Comparison of ENCODE assay signal across 10 mouse cellular contexts in the genomic region with DNA sequence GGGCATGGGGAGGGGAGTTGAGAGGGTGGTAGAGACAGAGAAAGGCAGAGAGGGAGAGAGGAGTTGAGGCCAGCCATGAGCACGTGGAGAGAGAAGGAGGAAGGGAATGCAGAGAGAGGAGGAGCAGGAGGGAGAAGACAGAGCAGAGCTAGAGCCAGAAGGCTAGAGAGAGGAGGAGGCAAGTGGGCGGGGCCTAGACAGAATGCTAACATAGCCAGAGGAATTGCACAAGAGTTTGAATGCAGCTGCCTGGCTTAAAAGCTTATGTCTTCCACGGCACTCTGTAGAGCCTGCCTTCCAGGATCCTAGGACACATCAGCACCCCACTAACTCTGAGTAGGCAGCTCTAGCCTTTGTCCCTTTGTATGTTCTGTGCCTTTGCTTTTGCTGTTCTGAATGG. TPM values are rescaled to one million over a fixed set of nuclear protein-coding genes. Genes with fewer than 3 reads are reported as not detected.
A peak's percentile ranks its signal among the peaks of the same experiment; 100 is the strongest.
DNase-seq lines count a peak whose midpoint lies in the region; ATAC-seq lines count a peak whose summit lies in the region.
"Had no signal": no experiment of that assay in that cellular context is flagged by ENCODE, and none has a peak within 500 bp of the region (broad histone marks: within the 10 kb centered on the region; RNA-seq: fewer than 3 reads in every experiment).

No protein-coding gene starts in this region.

- no peak overlapping the region for H3K4me2 ChIP-seq in forebrain, embryonic 15.5 days (replicated peaks)
- no peak overlapping the region for H3K4me2 ChIP-seq in forebrain, embryonic 11.5 days (ENCODE audit: low read depth, low read length, severe bottlenecking)
- H3K4me2 ChIP-seq in liver, embryonic 13.5 days = no peak overlapping the region

- WGBS in forebrain, embryonic 15.5 days = 48% methylated on average over 3 of the region's 3 CpGs
- WGBS in forebrain, embryonic 11.5 days = 57% methylated on average over 3 of the region's 3 CpGs
- 25% methylated on average over 3 of the region's 3 CpGs for WGBS in liver, embryonic 13.5 days (ENCODE audit: insufficient replicate concordance)

- no peaks in the 10 kb centered on the region for H3K27me3 ChIP-seq in forebrain, embryonic 15.5 days
- H3K27me3 ChIP-seq in forebrain, embryonic 11.5 days (ENCODE audit: control insufficient read depth, insufficient read depth, low read length) = no peaks in the 10 kb centered on the region
- H3K27me3 ChIP-seq in liver, embryonic 13.5 days = no peaks in the 10 kb centered on the region
- H3K27me3 ChIP-seq: CH12.LX had no signal

- H3K4me1 ChIP-seq in forebrain, embryonic 15.5 days = no peaks in the 10 kb centered on the region
- H3K4me1 ChIP-seq in forebrain, embryonic 11.5 days (replicated peaks; ENCODE audit: control insufficient read depth, insufficient read depth, low read length) = no peaks in the 10 kb centered on the region
- H3K4me1 ChIP-seq in liver, embryonic 13.5 days (replicated peaks) = peaks cover 10% of the 10 kb centered on the region; the same call in 1 of the 2 replicates

- no peak overlapping the region for H3K4me3 ChIP-seq in forebrain, embryonic 15.5 days
- no peak overlapping the region for H3K4me3 ChIP-seq in forebrain, embryonic 11.5 days (ENCODE audit: low read depth, low read length)
- H3K4me3 ChIP-seq in liver, embryonic 13.5 days (replicated peaks) = no peak overlapping the region

- intact Hi-C loops in heart, postnatal 25 days (cut with DNase I) = no loop called here

- peaks cover 23% of the 10 kb centered on the region for H3K36me3 ChIP-seq in forebrain, embryonic 15.5 days
- H3K36me3 ChIP-seq in forebrain, embryonic 11.5 days (ENCODE audit: control insufficient read depth, insufficient read depth, low read length) = no peaks in the 10 kb centered on the region; the same call in 1 of the 2 replicates
- H3K36me3 ChIP-seq in liver, embryonic 13.5 days = peaks cover 52% of the 10 kb centered on the region

- no peaks in the 10 kb centered on the region for H3K9me3 ChIP-seq in forebrain, embryonic 15.5 days
- no peaks in the 10 kb centered on the region for H3K9me3 ChIP-seq in forebrain, embryonic 11.5 days (ENCODE audit: control insufficient read depth, low read length)
- H3K9me3 ChIP-seq in liver, embryonic 13.5 days (replicated peaks) = no peaks in the 10 kb centered on the region

- no peak overlapping the region for H3K27ac ChIP-seq in forebrain, embryonic 15.5 days (replicated peaks)
- H3K27ac ChIP-seq in forebrain, embryonic 11.5 days (ENCODE audit: low read depth, low read length) = no peak overlapping the region
- no peak overlapping the region for H3K27ac ChIP-seq in liver, embryonic 13.5 days
- H3K27ac ChIP-seq: macrophage had no signal

- H3K9ac ChIP-seq in forebrain, embryonic 15.5 days (replicated peaks) = no peak overlapping the region
- H3K9ac ChIP-seq in forebrain, embryonic 11.5 days (ENCODE audit: low read length) = no peak overlapping the region
- H3K9ac ChIP-seq in liver, embryonic 13.5 days = no peak overlapping the region

- no peak for DNase-seq in forebrain, embryonic 11.5 days (ENCODE audit: low spot score)
- peak; percentile 72 for DNase-seq in 3T3-L1 (ENCODE audit: low read depth, low spot score)
- peak; percentile 10 for DNase-seq in heart, postnatal 25 days (ENCODE audit: low spot score)
- no peak for DNase-seq in liver, embryonic 13.5 days
- DNase-seq in right cerebral cortex, postnatal 36 days (ENCODE audit: low spot score in 2 of 2) = peak; percentile 16 to 38
- no peak for DNase-seq in cerebellum, postnatal 36 days

- ATAC-seq in forebrain, embryonic 15.5 days (replicated peaks) = peak; percentile 67; the same call in 1 of the 2 replicates
- ATAC-seq in forebrain, embryonic 11.5 days (replicated peaks; ENCODE audit: low FRiP score) = no peak
- ATAC-seq in common myeloid progenitor, adult 5-6 weeks (replicated peaks; ENCODE audit: low read depth, poor library complexity, severe bottlenecking) = peak; percentile 69
- ATAC-seq in liver, embryonic 13.5 days (ENCODE audit: low read depth) = peak; percentile 60

RNA-seq across cellular contexts. Expression of gene Efl1, which starts 40.3 kb away (rescaled TPM):
- 20.3 and 21.4 TPM in 2 replicates for polyA plus RNA-seq in forebrain, embryonic 15.5 days (2015; fragmentation: Nextera tagmentation; extraction: Ambion mirVana)
- 18.6 and 21.1 TPM in 2 replicates for polyA plus RNA-seq in forebrain, embryonic 11.5 days (2014; fragmentation: Nextera tagmentation; extraction: Ambion mirVana)
- 25.4 and 28.6 TPM in 2 replicates for total RNA-seq in common myeloid progenitor, adult 5-6 weeks (2017)
- total RNA-seq in heart, postnatal 25 days (2021) = 10 to 100 TPM in 1 of 2 experiments, 1 to 10 TPM in 1; 8.8 to 10.1 TPM
- polyA plus RNA-seq in liver, embryonic 13.5 days (2015; fragmentation: Nextera tagmentation; extraction: Ambion mirVana) = 10.8 and 11.9 TPM in 2 replicates

RNA-seq across cellular contexts. Expression of gene Saxo2, which starts 40.4 kb away (rescaled TPM):
- 17.6 and 21.4 TPM in 2 replicates for polyA plus RNA-seq in forebrain, embryonic 15.5 days (2015; fragmentation: Nextera tagmentation; extraction: Ambion mirVana)
- 6.4 and 7.8 TPM in 2 replicates for polyA plus RNA-seq in forebrain, embryonic 11.5 days (2014; fragmentation: Nextera tagmentation; extraction: Ambion mirVana)
- total RNA-seq in common myeloid progenitor, adult 5-6 weeks (2017) = 0.44 and 0.64 TPM in 2 replicates
- total RNA-seq in heart, postnatal 25 days (2021) = 1 to 10 TPM; 1.1 to 2.7 TPM
- polyA plus RNA-seq in liver, embryonic 13.5 days (2015; fragmentation: Nextera tagmentation; extraction: Ambion mirVana) = 0.79 and 1.8 TPM in 2 replicates

Comparison
In these comparisons a context has a peak if more than half of its experiments do, and no peak if none do; other contexts are left out.
1. DNase-seq: peak in 3T3-L1 (single experiment), heart, postnatal 25 days (single experiment) and right cerebral cortex, postnatal 36 days (2 of 2); none in forebrain, embryonic 11.5 days (single experiment), liver, embryonic 13.5 days (single experiment) and cerebellum, postnatal 36 days (0 of 2).